In the genomic region with DNA sequence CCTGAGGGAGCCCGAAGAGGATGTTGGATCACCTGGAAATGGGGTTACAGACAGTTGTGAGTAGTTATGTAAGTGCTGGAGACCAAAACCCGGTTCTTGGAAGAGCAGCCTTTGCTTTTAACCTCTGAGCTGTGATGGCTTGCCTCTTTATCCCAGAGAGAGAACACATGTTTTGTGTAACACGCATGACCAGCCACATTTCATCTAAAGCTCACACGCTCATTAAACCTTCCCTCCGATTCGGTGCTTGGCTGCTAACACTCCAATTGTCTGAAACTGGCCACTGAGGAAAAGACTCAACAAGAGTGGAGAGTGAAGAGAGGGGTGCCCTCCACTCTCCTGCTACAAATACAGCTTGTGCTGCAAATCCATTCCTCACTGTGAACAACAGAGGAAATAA, we compare ENCODE assay signal across 14 mouse cellular contexts.
DNase-seq lines count a peak whose midpoint lies in the region; ATAC-seq lines count a peak whose summit lies in the region.
"Had no signal": no experiment of that assay in that cellular context is flagged by ENCODE, and none has a peak within 500 bp of the region (broad histone marks: within the 10 kb centered on the region; RNA-seq: fewer than 3 reads in every experiment).

No protein-coding gene starts in this region.

- no peaks in the 10 kb centered on the region for H3K36me3 ChIP-seq in kidney, embryonic 16.5 days (ENCODE audit: insufficient read depth, low read length)
- H3K36me3 ChIP-seq in embryonic facial prominence, embryonic 10.5 days (replicated peaks), result no peaks in the 10 kb centered on the region
- no peaks in the 10 kb centered on the region for H3K36me3 ChIP-seq in embryonic facial prominence, embryonic 14.5 days (ENCODE audit: control insufficient read depth, insufficient read depth, low read length)
- no peaks in the 10 kb centered on the region for H3K36me3 ChIP-seq in limb, embryonic 15.5 days
- H3K36me3 ChIP-seq: liver, embryonic 13.5 days; lung, embryonic 15.5 days had no signal

- no peak for DNase-seq in kidney, adult 11 months
- no peak for DNase-seq in embryonic facial prominence, embryonic 10.5 days (ENCODE audit: low spot score)
- DNase-seq in embryonic facial prominence, embryonic 14.5 days (ENCODE audit: low spot score), result no peak
- no peak for DNase-seq in lung, postnatal 14 days
- DNase-seq in lung, postnatal 36 days, result no peak
- DNase-seq: cerebellum, adult 11 months; cerebellum, postnatal 14 days; embryo, embryonic 11 days; heart, postnatal 36 days; liver, embryonic 13.5 days had no signal

- 49% methylated on average over 6 of the region's 6 CpGs for WGBS in kidney, embryonic 16.5 days
- WGBS in embryonic facial prominence, embryonic 10.5 days, result 72% methylated on average over 6 of the region's 6 CpGs
- WGBS in embryonic facial prominence, embryonic 14.5 days, result 43% methylated on average over 6 of the region's 6 CpGs
- WGBS in limb, embryonic 15.5 days, result 41% methylated on average over 6 of the region's 6 CpGs

- peaks cover 5% of the 10 kb centered on the region; the same call in 1 of the 2 replicates for H3K9me3 ChIP-seq in kidney, embryonic 16.5 days (ENCODE audit: low read length)
- peaks cover 10% of the 10 kb centered on the region for H3K9me3 ChIP-seq in embryonic facial prominence, embryonic 10.5 days
- H3K9me3 ChIP-seq in embryonic facial prominence, embryonic 14.5 days (ENCODE audit: control insufficient read depth, low read length), result peaks cover 7% of the 10 kb centered on the region; the same call in 1 of the 2 replicates
- no peaks in the 10 kb centered on the region for H3K9me3 ChIP-seq in limb, embryonic 15.5 days
- H3K9me3 ChIP-seq: liver, embryonic 13.5 days; lung, embryonic 15.5 days had no signal

- ATAC-seq in kidney, embryonic 16.5 days (ENCODE audit: low FRiP score, low TSS enrichment), result no peak
- ATAC-seq in embryonic facial prominence, embryonic 14.5 days (ENCODE audit: low read depth), result peak; percentile 18; the same call in 1 of the 2 replicates
- no peak for ATAC-seq in limb, embryonic 15.5 days (ENCODE audit: insufficient number of reproducible peaks, low FRiP score, low TSS enrichment, low read depth)

- peaks cover 15% of the 10 kb centered on the region for H3K4me1 ChIP-seq in kidney, embryonic 16.5 days (ENCODE audit: insufficient read depth, low read length)
- H3K4me1 ChIP-seq in embryonic facial prominence, embryonic 10.5 days, result peaks cover 30% of the 10 kb centered on the region
- peaks cover 21% of the 10 kb centered on the region for H3K4me1 ChIP-seq in embryonic facial prominence, embryonic 14.5 days (ENCODE audit: control insufficient read depth, insufficient read depth, low read length)
- H3K4me1 ChIP-seq in limb, embryonic 15.5 days, result peaks cover 27% of the 10 kb centered on the region
- H3K4me1 ChIP-seq: liver, embryonic 13.5 days; lung, embryonic 15.5 days had no signal

- H3K4me3 ChIP-seq in kidney, embryonic 16.5 days (ENCODE audit: low read length), result no peak overlapping the region
- no peak overlapping the region for H3K4me3 ChIP-seq in embryonic facial prominence, embryonic 10.5 days
- no peak overlapping the region for H3K4me3 ChIP-seq in embryonic facial prominence, embryonic 14.5 days (ENCODE audit: low read depth, low read length)
- H3K4me3 ChIP-seq in limb, embryonic 15.5 days, result no peak overlapping the region
- H3K4me3 ChIP-seq: liver, embryonic 13.5 days; lung, embryonic 15.5 days had no signal

- H3K27ac ChIP-seq in kidney, embryonic 16.5 days (ENCODE audit: low read length), result no peak overlapping the region
- H3K27ac ChIP-seq in embryonic facial prominence, embryonic 10.5 days (replicated peaks), result peak overlapping the region; percentile 77
- H3K27ac ChIP-seq in embryonic facial prominence, embryonic 14.5 days (replicated peaks; ENCODE audit: low read depth, low read length), result peak overlapping the region; percentile 65
- peak overlapping the region; percentile 44; the same call in 1 of the 2 replicates for H3K27ac ChIP-seq in limb, embryonic 15.5 days
- H3K27ac ChIP-seq: liver, embryonic 13.5 days; lung, embryonic 15.5 days had no signal

- no peak overlapping the region for H3K4me2 ChIP-seq in kidney, embryonic 16.5 days (replicated peaks; ENCODE audit: low read depth, low read length)
- H3K4me2 ChIP-seq in embryonic facial prominence, embryonic 14.5 days (ENCODE audit: low read depth, low read length), result no peak overlapping the region
- no peak overlapping the region for H3K4me2 ChIP-seq in limb, embryonic 15.5 days
- H3K4me2 ChIP-seq: heart, embryonic 11.5 days; liver, embryonic 13.5 days; lung, embryonic 15.5 days had no signal

- no peaks in the 10 kb centered on the region for H3K27me3 ChIP-seq in kidney, embryonic 16.5 days (ENCODE audit: insufficient read depth, low read length)
- no peaks in the 10 kb centered on the region for H3K27me3 ChIP-seq in embryonic facial prominence, embryonic 10.5 days (replicated peaks; ENCODE audit: low read depth, poor library complexity, severe bottlenecking)
- H3K27me3 ChIP-seq in embryonic facial prominence, embryonic 14.5 days (replicated peaks; ENCODE audit: control insufficient read depth, insufficient read depth, low read length), result no peaks in the 10 kb centered on the region
- no peaks in the 10 kb centered on the region for H3K27me3 ChIP-seq in limb, embryonic 15.5 days
- H3K27me3 ChIP-seq: liver, embryonic 13.5 days; lung, embryonic 15.5 days had no signal

- 0 out of 2 replicates have a peak overlapping the region, but pooled peaks have one; percentile 7 for H3K9ac ChIP-seq in kidney, embryonic 16.5 days (replicated peaks; ENCODE audit: low read length)
- H3K9ac ChIP-seq in embryonic facial prominence, embryonic 14.5 days (ENCODE audit: low read depth, low read length), result 0 out of 2 replicates have a peak overlapping the region, but pooled peaks have one; percentile 30
- no peak overlapping the region for H3K9ac ChIP-seq in limb, embryonic 15.5 days
- H3K9ac ChIP-seq: liver, embryonic 13.5 days; lung, embryonic 15.5 days had no signal
